Mouse (Mus musculus): ENCODE results near the gene Ing4. TPM values are rescaled to one million over a fixed set of nuclear protein-coding genes. Genes with fewer than 3 reads are reported as not detected.

The Ing4 gene
- polyA plus RNA-seq, 1 experiment, result 39.1 TPM

DNA sequence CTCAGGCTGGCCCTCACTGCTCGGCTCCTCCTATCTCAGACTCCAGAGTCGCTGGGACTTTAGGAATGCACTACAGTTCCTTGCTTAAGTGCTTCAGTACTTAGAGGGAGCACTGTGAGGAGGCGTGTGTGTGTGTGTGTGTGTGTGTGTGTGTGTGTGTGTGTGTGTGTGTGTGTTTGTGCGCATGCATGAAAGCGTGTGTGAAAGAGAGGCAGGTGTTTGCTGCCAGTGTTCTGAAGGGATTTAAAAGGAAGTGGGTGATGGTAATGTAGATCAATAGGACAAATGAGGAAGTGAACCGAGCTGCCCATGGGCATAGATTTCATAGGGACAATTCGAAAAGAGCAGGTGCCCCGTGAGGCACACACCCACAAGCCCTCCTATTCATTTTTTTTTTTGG, 34.3 kb downstream of the Ing4 start:
- no peaks in the 10 kb centered on the region for H3K4me1 ChIP-seq (ENCODE audit: control insufficient read depth, insufficient read depth, low read length)
- no peaks in the 10 kb centered on the region for H3K27me3 ChIP-seq (replicated peaks; ENCODE audit: control insufficient read depth, insufficient read depth, low read length)
- no peak overlapping the region for H3K4me3 ChIP-seq (ENCODE audit: insufficient read depth, low read depth, low read length)
- DNase-seq, result no peak
- H3K27ac ChIP-seq (ENCODE audit: insufficient read depth, low read depth, low read length), result no peak overlapping the region
- no peaks in the 10 kb centered on the region for H3K36me3 ChIP-seq (ENCODE audit: control insufficient read depth, insufficient read depth, low read length)
- TF ChIP-seq POLR2A (IDR thresholded peaks at IDR 0.05; ENCODE audit: low read depth, low read length) (no peak), CTCF (conservative IDR thresholded peaks at IDR 0.05; ENCODE audit: insufficient read depth, insufficient read length, low read depth, low read length) (no peak)
- WGBS, result 67% methylated on average over 8 of the region's 8 CpGs

DNA sequence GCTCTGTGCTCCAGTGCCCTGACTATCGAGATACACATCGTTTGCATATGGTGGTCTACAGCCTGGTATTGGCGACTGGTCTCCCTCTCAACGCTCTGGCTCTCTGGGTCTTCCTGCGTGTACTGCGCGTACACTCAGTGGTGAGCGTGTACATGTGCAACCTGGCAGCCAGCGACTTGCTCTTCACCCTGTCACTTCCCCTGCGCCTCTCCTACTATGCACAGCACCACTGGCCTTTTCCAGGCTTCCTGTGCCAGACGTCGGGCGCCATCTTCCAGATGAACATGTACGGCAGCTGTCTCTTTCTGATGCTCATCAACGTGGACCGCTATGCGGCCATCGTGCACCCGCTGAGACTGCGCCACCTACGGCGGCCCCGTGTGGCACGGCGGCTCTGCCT, 41.8 kb downstream of the Ing4 start:
- DNase-seq, result no peak
- TF ChIP-seq CTCF (conservative IDR thresholded peaks at IDR 0.05; ENCODE audit: insufficient read depth, insufficient read length, low read depth, low read length), result no peak
- no peak for TF ChIP-seq POLR2A (IDR thresholded peaks at IDR 0.05; ENCODE audit: low read depth, low read length)
- 26% methylated on average over 25 of the region's 25 CpGs for WGBS
- Histone ChIP-seq H3K4me3 (ENCODE audit: insufficient read depth, low read depth, low read length) (peak overlapping the region; percentile 40; the same call in 1 of the 2 replicates), H3K4me1 (ENCODE audit: control insufficient read depth, insufficient read depth, low read length) (no peaks in the 10 kb centered on the region), H3K27ac (ENCODE audit: insufficient read depth, low read depth, low read length) (no peak overlapping the region), H3K36me3 (ENCODE audit: control insufficient read depth, insufficient read depth, low read length) (no peaks in the 10 kb centered on the region), H3K27me3 (replicated peaks; ENCODE audit: control insufficient read depth, insufficient read depth, low read length) (no peaks in the 10 kb centered on the region)

DNA sequence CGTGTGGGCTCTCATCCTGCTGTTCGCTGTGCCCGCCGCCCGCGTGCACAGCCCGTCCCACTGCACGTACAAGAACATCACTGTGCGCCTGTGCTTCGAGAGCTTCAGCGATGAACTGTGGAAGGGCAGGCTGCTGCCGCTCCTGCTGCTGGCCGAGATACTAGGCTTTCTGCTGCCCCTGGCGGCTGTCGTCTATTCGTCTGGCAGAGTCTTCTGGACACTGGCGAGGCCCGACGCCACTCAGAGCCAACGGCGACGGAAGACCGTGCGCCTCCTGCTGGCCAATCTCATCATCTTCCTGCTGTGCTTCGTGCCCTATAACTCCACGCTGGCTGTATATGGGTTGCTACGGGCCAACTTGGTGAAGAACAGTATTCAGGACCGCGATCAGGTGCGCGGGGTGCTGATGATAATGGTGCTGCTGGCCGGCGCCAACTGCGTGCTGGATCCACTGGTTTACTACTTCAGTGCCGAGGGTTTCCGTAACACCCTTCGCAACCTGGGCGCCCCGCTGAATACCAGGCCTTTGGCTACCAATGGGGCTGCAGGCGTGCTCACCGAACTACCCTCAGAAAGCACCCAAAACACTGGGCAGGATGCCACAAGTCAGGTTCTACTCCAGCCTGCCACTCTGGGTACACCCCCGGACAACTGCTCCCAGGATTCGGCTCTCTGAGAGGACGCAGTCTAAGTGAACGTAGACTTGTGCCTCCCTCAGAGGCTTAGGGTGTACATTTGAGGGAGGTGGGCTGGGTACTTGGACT, 42.4 kb downstream of the Ing4 start:
- H3K36me3 ChIP-seq (ENCODE audit: control insufficient read depth, insufficient read depth, low read length), result no peaks in the 10 kb centered on the region
- DNase-seq, result peak; percentile 95
- H3K27ac ChIP-seq (ENCODE audit: insufficient read depth, low read depth, low read length), result no peak overlapping the region
- H3K27me3 ChIP-seq (replicated peaks; ENCODE audit: control insufficient read depth, insufficient read depth, low read length), result no peaks in the 10 kb centered on the region
- H3K4me1 ChIP-seq (ENCODE audit: control insufficient read depth, insufficient read depth, low read length), result no peaks in the 10 kb centered on the region
- peak overlapping the region; percentile 40; the same call in 1 of the 2 replicates for H3K4me3 ChIP-seq (ENCODE audit: insufficient read depth, low read depth, low read length)
- 25% methylated on average over 45 of the region's 45 CpGs for WGBS
- TF ChIP-seq POLR2A (IDR thresholded peaks at IDR 0.05; ENCODE audit: low read depth, low read length) (no peak), CTCF (conservative IDR thresholded peaks at IDR 0.05; ENCODE audit: insufficient read depth, insufficient read length, low read depth, low read length) (peak; percentile 93)

DNA sequence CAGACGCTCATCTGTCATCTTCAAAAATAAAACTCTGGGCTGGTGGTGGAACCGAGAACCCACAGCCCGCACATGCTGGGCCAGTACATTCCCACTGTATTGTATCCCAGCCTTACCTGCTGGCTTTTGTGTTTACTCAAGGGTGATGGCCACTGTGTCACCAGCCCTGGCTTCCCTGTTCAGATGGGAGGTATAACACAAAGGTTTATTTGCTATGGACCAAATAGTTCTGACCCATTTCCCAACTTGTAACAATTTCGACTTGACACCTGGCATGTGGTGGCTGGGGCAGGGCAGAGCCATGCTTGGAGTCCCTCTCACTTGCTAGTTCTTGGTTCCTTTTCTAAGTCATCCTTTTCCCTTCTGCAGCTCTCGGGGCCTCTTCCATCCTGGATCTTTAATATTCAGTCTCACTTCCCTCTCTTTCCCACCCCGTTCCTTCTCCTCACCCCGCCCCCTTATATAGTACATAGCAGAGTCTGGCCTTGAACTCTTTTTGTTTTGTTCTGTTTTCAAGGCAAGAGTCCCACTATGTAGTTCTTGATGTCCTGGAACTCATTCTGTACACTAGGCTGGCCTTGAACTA, 43.3 kb downstream of the Ing4 start:
- Histone ChIP-seq H3K36me3 (ENCODE audit: control insufficient read depth, insufficient read depth, low read length) (no peaks in the 10 kb centered on the region), H3K4me3 (ENCODE audit: insufficient read depth, low read depth, low read length) (no peak overlapping the region), H3K27me3 (replicated peaks; ENCODE audit: control insufficient read depth, insufficient read depth, low read length) (no peaks in the 10 kb centered on the region), H3K27ac (ENCODE audit: insufficient read depth, low read depth, low read length) (no peak overlapping the region), H3K4me1 (ENCODE audit: control insufficient read depth, insufficient read depth, low read length) (peaks cover under 1% of the 10 kb centered on the region; the same call in 1 of the 2 replicates)
- DNase-seq, result no peak
- 94% methylated on average over 7 of the region's 7 CpGs for WGBS
- TF ChIP-seq POLR2A (IDR thresholded peaks at IDR 0.05; ENCODE audit: low read depth, low read length), result no peak
- no peak for TF ChIP-seq CTCF (conservative IDR thresholded peaks at IDR 0.05; ENCODE audit: insufficient read depth, insufficient read length, low read depth, low read length)

DNA sequence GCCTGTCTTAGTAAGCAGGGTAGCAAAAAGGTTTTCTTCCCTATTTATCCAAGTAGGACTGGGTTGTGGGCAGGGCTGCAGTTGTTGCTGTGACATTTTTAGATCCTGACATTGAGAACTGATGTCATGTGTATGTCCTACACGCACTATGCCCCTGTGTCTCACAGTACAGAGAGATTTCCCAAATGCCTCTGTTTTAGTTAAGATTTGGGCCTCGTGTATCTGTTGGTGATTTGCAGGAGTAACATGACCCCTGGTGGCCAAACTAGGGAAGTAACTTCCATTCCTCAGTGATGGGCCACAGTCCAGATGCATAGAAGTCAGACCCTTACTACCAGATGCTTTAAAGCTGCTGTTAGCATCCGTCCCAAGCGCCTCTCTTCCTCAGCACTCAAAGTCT, 44.9 kb downstream of the Ing4 start:
- no peak overlapping the region for H3K27ac ChIP-seq (ENCODE audit: insufficient read depth, low read depth, low read length)
- H3K36me3 ChIP-seq (ENCODE audit: control insufficient read depth, insufficient read depth, low read length), result no peaks in the 10 kb centered on the region
- H3K27me3 ChIP-seq (replicated peaks; ENCODE audit: control insufficient read depth, insufficient read depth, low read length), result no peaks in the 10 kb centered on the region
- peaks cover 9% of the 10 kb centered on the region for H3K4me1 ChIP-seq (ENCODE audit: control insufficient read depth, insufficient read depth, low read length)
- DNase-seq, result peak; percentile 78
- no peak overlapping the region for H3K4me3 ChIP-seq (ENCODE audit: insufficient read depth, low read depth, low read length)
- WGBS, result 5% methylated on average over 4 of the region's 4 CpGs
- no peak for TF ChIP-seq POLR2A (IDR thresholded peaks at IDR 0.05; ENCODE audit: low read depth, low read length)
- TF ChIP-seq CTCF (conservative IDR thresholded peaks at IDR 0.05; ENCODE audit: insufficient read depth, insufficient read length, low read depth, low read length), result peak; percentile 80

DNA sequence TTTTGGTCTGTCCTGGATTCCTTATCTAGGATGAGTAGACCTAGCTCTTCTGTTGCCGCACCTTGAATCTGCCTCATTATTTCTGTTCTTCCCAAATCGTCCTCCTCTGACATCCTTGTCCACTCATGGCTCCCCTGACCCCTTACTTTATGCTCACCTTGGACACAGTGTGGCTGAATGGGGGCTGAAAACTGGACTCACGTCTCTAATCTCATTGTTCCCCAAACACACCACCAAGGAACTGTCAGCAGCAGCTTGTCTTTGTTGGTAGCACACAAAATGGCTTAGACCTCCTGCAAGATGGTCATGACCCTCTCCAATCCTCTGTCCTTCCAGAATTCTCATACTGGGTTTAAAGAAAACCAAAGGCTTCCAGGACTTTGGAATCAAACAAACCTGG, 48.4 kb downstream of the Ing4 start:
- Histone ChIP-seq H3K27ac (ENCODE audit: insufficient read depth, low read depth, low read length) (peak overlapping the region; percentile 87), H3K4me3 (ENCODE audit: insufficient read depth, low read depth, low read length) (no peak overlapping the region), H3K27me3 (replicated peaks; ENCODE audit: control insufficient read depth, insufficient read depth, low read length) (no peaks in the 10 kb centered on the region), H3K36me3 (ENCODE audit: control insufficient read depth, insufficient read depth, low read length) (no peaks in the 10 kb centered on the region), H3K4me1 (ENCODE audit: control insufficient read depth, insufficient read depth, low read length) (peaks cover 13% of the 10 kb centered on the region)
- WGBS, result 82% methylated on average over 3 of the region's 3 CpGs
- TF ChIP-seq CTCF (conservative IDR thresholded peaks at IDR 0.05; ENCODE audit: insufficient read depth, insufficient read length, low read depth, low read length) (no peak), POLR2A (IDR thresholded peaks at IDR 0.05; ENCODE audit: low read depth, low read length) (no peak)
- no peak for DNase-seq

DNA sequence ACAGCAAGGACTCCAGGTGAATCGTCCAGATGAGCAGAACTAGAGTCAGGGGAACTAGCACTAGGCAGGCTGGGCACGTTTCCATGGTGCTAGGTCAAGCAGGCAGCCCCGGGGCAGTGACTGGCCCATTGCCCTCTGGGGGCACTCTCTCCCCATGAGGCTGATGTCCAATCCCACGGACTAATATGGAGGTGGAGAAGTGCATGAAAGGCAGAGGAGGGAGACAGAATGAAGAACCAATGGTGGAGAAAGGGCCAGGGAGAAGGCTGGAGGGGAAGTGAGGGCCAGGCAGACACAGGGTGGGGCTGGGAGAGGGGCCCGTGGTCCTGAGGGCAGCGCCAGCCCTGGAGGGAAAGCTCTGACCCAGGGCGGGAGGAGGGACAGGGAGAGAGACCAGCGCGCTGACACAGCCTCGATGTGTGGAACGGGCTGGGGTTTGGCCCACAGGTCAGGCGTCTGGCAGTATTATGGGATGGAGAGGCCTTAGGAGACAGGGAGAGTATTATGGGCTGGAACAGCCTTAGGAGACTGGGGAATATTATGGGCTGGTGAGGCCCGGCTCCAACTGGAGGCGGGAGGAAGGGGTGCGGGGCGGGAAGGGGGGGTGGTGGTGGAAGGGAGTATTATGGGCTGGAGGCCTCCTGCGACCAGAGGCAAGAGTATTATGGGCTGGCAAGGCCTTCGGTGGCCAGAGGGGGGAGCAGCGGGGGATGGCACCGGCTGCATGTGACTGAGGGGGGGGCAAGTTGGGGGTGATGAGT, 49.2 kb downstream of the Ing4 start:
- DNase-seq, result peak; percentile 94
- Histone ChIP-seq H3K36me3 (ENCODE audit: control insufficient read depth, insufficient read depth, low read length) (no peaks in the 10 kb centered on the region), H3K4me3 (ENCODE audit: insufficient read depth, low read depth, low read length) (peak overlapping the region; percentile 4; the same call in 1 of the 2 replicates), H3K4me1 (ENCODE audit: control insufficient read depth, insufficient read depth, low read length) (peaks cover 13% of the 10 kb centered on the region), H3K27ac (ENCODE audit: insufficient read depth, low read depth, low read length) (peak overlapping the region; percentile 87), H3K27me3 (replicated peaks; ENCODE audit: control insufficient read depth, insufficient read depth, low read length) (no peaks in the 10 kb centered on the region)
- no peak for TF ChIP-seq CTCF (conservative IDR thresholded peaks at IDR 0.05; ENCODE audit: insufficient read depth, insufficient read length, low read depth, low read length)
- TF ChIP-seq POLR2A (IDR thresholded peaks at IDR 0.05; ENCODE audit: low read depth, low read length), result peak; percentile 13
- 3% methylated on average over 20 of the region's 20 CpGs for WGBS

Data from kidney, adult 2 months (tissue).